Mouse (Mus musculus) hindbrain, embryonic 16.5 days (tissue): ENCODE results near the gene Igf1r. TPM values are rescaled to one million over a fixed set of nuclear protein-coding genes. Genes with fewer than 3 reads are reported as not detected.

Experiments
- ATAC-seq: fragments of 200-750 bp; cut with Nextera tagmentation; 2 replicates; pipeline ENCODE4 v1.8.0; 2017; ENCODE audit warnings: moderate TSS enrichment, moderate library complexity
- H3K27ac ChIP-seq: fragments of 300-500 bp; sonication (generic); 2 replicates; pipeline ENCODE4 v1.5.1; 2014; ENCODE audit warnings: low read depth, mild to moderate bottlenecking, control low read depth, low read length, moderate library complexity
- H3K27me3 ChIP-seq: fragments of 300-500 bp; sonication (generic); replicated peaks from 2 replicates; pipeline ENCODE4 v1.6.1; 2014; ENCODE audit warnings: low read length; ENCODE audit not compliant: control insufficient read depth, insufficient read depth
- H3K36me3 ChIP-seq: fragments of 300-500 bp; sonication (generic); 2 replicates; pipeline ENCODE4 v1.6.1; 2014; ENCODE audit warnings: mild to moderate bottlenecking, low read length, moderate library complexity, mixed read lengths; ENCODE audit not compliant: control insufficient read depth, insufficient read depth
- H3K4me1 ChIP-seq: fragments of 300-500 bp; sonication (generic); 2 replicates; pipeline ENCODE4 v1.6.1; 2014; ENCODE audit warnings: low read depth, low read length; ENCODE audit not compliant: control insufficient read depth, insufficient read depth
- H3K4me2 ChIP-seq: fragments of 300-500 bp; sonication (generic); 2 replicates; pipeline ENCODE4 v1.6.1; 2014; ENCODE audit warnings: mild to moderate bottlenecking, low read length, control low read depth, moderate library complexity
- H3K4me3 ChIP-seq: fragments of 300-500 bp; sonication (generic); 2 replicates; pipeline ENCODE4 v1.5.1; 2014; ENCODE audit warnings: mild to moderate bottlenecking, low read length, control low read depth, moderate library complexity
- H3K9ac ChIP-seq: fragments of 300-500 bp; sonication (generic); 2 replicates; pipeline ENCODE4 v1.6.1; 2014; ENCODE audit warnings: low read depth, mild to moderate bottlenecking, control low read depth, low read length, moderate library complexity
- H3K9me3 ChIP-seq: fragments of 300-500 bp; sonication (generic); 2 replicates; pipeline ENCODE4 v1.6.1; 2014; ENCODE audit warnings: mild to moderate bottlenecking, low read length, moderate library complexity; ENCODE audit not compliant: control insufficient read depth
- WGBS: fragments of 180-500 bp; shearing (Covaris S2); extraction: QIAGEN DNeasy Blood & Tissue Kit; methylation state at CpG from one replicate; pipeline ENCODE4 v1.1.7; 2014; 5-methylcytosine and 5-hydroxymethylcytosine counted together
- polyA plus RNA-seq: library from polyadenylated mRNA; unstranded; fragments of >200 nt; fragmentation: Nextera tagmentation; extraction: Ambion mirVana; gene quantifications from 2 replicates; pipeline ENCODE4 v1.2.1, GENCODE M21; 2015

Gene Igf1r
- polyA plus RNA-seq, 1 experiment from 2014 or later: 16.4 TPM

DNA sequence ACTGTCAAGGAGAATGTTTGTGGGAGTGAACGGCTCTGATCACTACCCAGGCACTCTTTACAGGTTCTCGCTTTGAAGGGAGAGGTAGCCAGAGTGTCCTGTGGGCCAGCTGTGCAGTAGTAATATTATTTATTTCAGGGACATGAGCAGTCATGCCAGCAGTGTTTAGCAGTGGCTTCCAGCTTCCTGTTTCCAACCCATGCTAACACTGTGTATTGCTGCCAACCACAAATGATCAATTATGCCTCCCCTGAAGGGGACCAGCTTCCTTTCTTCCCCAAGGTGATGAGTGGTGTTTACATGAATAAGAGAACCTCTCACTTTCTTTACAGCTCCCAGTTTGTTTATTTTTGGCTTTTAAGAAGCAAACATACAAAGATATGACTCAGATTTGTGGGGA is 28.4 kb upstream of the Igf1r start:
- 68% methylated on average over 2 of the region's 2 CpGs for WGBS
- Histone ChIP-seq H3K36me3 (no peaks in the 10 kb centered on the region), H3K4me3 (no peak overlapping the region), H3K9ac (no peak overlapping the region), H3K27me3 (no peaks in the 10 kb centered on the region), H3K4me2 (no peak overlapping the region), H3K27ac (no peak overlapping the region), H3K9me3 (no peaks in the 10 kb centered on the region), H3K4me1 (no peaks in the 10 kb centered on the region)
- no peak for ATAC-seq

DNA sequence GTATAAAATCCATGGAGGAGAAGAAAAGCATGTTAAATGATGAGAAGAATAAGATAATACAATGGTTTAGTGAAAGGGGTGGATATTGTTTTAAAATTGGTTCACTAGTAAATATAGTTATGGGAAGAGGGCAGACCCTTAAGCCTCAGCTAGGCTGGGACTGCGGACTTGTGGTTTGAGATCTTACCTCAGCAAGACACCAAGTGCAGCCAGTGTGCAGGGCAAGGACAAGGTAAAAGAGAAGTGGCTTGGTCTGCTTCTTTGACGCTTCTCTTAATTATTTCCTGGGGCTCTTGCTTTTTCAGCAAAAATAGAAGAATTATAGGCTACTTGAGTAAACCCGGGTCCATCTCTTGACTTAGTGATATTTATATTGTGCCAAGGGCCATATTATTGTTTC is 22.5 kb upstream of the Igf1r start:
- H3K36me3 ChIP-seq: no peaks in the 10 kb centered on the region
- no peak overlapping the region for H3K4me3 ChIP-seq
- no peaks in the 10 kb centered on the region for H3K27me3 ChIP-seq
- no peak overlapping the region for H3K9ac ChIP-seq
- 80% methylated on average over 3 of the region's 3 CpGs for WGBS
- H3K9me3 ChIP-seq: no peaks in the 10 kb centered on the region
- no peaks in the 10 kb centered on the region for H3K4me1 ChIP-seq
- ATAC-seq: no peak
- no peak overlapping the region for H3K27ac ChIP-seq
- H3K4me2 ChIP-seq: no peak overlapping the region

DNA sequence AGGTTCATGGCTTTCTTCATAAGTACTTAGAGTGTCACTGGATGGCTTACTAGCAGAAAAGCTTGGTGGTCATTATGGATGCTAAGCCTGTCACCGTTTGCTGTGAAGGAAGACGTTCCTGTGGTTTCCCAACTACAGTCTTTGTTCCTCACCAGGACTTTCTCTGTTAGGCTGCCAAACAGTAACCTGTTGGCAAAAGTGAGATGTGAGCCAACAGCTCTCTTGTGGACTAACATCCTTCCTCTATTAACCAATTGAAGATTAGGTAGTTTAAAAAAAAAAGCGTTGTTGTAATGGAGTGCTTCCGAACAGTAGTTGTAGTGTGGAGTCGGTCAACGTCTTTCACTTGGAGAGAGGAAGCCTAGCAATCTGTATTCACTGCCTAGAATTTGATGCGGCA is 15.8 kb upstream of the Igf1r start:
- ATAC-seq: no peak
- H3K36me3 ChIP-seq: no peaks in the 10 kb centered on the region
- H3K9ac ChIP-seq: no peak overlapping the region
- no peaks in the 10 kb centered on the region for H3K27me3 ChIP-seq
- no peaks in the 10 kb centered on the region for H3K4me1 ChIP-seq
- H3K27ac ChIP-seq: no peak overlapping the region
- no peaks in the 10 kb centered on the region for H3K9me3 ChIP-seq
- 81% methylated on average over 7 of the region's 7 CpGs for WGBS
- no peak overlapping the region for H3K4me3 ChIP-seq
- no peak overlapping the region for H3K4me2 ChIP-seq

DNA sequence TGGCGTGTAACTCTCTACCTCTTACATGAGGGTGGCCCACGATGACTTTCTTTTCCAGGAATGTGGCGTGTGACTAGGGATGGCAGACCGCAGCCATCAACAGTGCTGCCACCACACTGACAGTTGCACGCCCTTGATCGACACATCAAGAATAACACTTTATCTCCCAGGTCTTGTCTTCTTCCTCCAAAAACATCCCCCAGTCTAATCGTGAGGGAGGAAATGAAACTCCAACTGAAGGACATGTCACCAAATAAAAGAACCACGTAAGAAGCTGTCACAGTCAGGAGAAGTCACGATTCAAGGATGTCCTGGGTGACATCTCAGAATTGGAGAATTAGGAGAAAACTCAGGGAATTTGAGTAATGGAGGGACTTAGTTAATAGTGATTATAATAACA is 8.8 kb upstream of the Igf1r start:
- no peaks in the 10 kb centered on the region for H3K27me3 ChIP-seq
- H3K9me3 ChIP-seq: no peaks in the 10 kb centered on the region
- no peak overlapping the region for H3K9ac ChIP-seq
- no peaks in the 10 kb centered on the region for H3K4me1 ChIP-seq
- no peak overlapping the region for H3K4me2 ChIP-seq
- no peak overlapping the region for H3K27ac ChIP-seq
- H3K36me3 ChIP-seq: no peaks in the 10 kb centered on the region
- WGBS: 91% methylated on average over 9 of the region's 9 CpGs
- no peak overlapping the region for H3K4me3 ChIP-seq
- ATAC-seq: no peak

DNA sequence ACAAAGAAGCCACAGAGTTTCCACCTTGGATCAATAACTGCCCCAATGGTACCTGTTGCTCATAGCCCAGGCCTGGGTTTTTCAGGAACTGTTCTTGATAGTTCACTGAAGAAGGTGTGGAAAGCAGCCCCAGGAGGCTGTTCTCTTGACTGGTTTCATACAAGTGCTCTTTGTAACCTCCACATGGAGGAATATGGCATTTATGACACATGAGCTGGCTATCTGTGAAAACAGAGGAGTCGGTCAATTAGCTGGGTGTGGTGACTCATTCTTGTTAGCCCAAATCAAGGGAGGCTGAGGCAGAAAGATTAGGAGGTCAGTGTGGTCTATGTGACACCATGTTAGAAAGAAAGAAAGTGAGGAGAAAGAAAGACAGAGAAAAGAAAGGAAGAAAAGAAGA is 5.7 kb upstream of the Igf1r start:
- Histone ChIP-seq H3K9me3 (no peaks in the 10 kb centered on the region), H3K4me1 (no peaks in the 10 kb centered on the region), H3K4me3 (no peak overlapping the region), H3K27me3 (no peaks in the 10 kb centered on the region), H3K36me3 (no peaks in the 10 kb centered on the region), H3K27ac (no peak overlapping the region), H3K9ac (no peak overlapping the region), H3K4me2 (no peak overlapping the region)
- ATAC-seq: no peak
- WGBS: 91% methylated on average over 1 of the region's 1 CpGs

DNA sequence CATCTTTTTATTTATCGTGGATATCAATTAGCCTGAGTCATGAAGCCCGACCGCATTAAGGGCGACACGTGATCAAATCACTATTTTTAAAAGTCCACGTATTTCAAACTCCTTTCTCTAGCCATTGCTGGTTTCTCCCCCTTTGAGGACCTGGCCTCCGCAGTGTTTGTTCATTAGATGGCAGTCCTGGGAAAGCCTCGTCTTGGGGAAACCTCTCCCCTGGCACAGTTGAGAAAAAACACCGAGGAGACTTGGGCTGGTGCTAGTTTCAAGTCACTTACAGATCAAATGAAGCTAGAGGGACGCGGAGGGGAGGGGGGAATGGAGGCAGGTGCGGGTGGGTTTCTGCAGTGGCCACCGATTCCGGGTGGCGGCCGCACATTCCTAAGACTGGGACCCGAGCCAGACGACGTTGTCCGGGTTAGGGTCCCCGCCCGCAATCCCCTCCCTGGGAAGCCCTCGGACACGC is 2.2 kb upstream of the Igf1r start:
- H3K27ac ChIP-seq: peak overlapping the region; percentile 100

DNA sequence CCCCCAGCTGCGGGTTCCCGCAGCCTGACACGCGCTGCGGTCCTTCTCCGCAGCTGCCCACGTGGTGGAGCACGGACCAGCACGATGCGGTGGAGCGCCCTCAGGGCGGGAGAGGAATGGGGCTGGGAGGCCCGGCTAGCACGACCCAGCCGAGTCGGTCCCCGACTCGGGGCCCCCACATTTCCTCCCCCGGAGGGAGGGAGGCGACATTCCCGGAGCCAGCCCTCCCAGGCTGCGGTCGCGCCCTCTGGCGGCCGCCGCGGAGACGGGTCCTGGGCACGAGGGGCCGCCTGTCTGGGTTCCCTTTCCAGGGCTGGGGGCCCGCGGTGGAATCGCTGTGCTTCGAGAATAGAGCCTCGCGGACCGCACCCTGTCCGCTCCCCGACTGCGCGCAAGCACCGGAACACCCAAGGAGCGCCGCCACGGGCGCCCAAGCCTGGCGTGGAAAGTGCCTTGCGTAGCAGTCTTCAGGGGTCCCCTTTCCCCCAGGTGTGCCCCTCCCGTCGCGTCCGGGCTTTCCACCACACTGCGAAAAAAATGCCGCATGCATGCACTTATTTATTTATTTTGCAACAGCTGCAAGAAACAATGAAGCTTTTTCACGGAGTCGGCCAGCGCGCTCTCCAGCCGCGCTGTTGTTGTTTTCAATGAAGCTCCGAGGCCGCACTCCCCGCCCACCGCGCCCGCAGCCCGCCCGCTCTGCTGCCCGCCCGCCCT is 1.7 kb upstream of the Igf1r start:
- peak overlapping the region; percentile 89 for H3K4me2 ChIP-seq
- no peaks in the 10 kb centered on the region for H3K36me3 ChIP-seq
- H3K9ac ChIP-seq: peak overlapping the region; percentile 96
- peak; percentile 83 for ATAC-seq
- H3K4me3 ChIP-seq: peak overlapping the region; percentile 92
- H3K9me3 ChIP-seq: no peaks in the 10 kb centered on the region
- peaks cover 13% of the 10 kb centered on the region for H3K4me1 ChIP-seq
- WGBS: 1% methylated on average over 46 of the region's 71 CpGs
- H3K27ac ChIP-seq: peak overlapping the region; percentile 100
- H3K27me3 ChIP-seq: no peaks in the 10 kb centered on the region

More for the DNA sequence above, 2.2 kb upstream of the Igf1r start:
- Histone ChIP-seq H3K4me3 (peak overlapping the region; percentile 92), H3K36me3 (no peaks in the 10 kb centered on the region), H3K27me3 (no peaks in the 10 kb centered on the region), H3K9ac (peak overlapping the region; percentile 96), H3K4me1 (peaks cover 12% of the 10 kb centered on the region), H3K9me3 (no peaks in the 10 kb centered on the region), H3K4me2 (peak overlapping the region; percentile 89)
- ATAC-seq: no peak; the same call in 1 of the 2 replicates
- under 1% methylated on average over 24 of the region's 24 CpGs for WGBS

DNA sequence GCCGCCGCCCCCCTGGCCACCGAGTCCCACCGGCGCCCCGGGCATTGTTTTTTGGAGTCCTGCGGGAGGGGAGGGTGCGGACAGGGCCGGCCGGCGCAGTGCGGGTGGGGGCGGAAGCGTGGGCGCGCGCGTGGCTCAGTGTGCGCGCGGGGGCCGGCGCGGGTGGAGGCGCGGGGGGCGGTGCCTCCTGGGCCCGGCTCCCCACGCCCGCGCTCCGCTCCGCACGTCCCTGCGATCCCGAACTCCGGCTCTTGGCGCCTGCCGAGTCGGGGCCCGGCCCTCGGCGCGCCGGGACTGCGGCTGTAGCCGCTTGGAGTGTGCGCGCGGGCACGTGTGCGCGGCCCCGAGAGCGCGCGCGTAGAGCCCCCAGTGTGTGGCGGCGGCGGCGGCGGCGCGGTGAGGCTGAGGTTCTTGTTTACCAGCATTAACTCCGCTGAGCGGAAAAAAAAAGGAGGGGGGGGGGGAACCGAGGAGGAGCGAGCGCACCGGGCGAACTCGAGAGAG is 1.0 kb upstream of the Igf1r start:
- under 1% methylated on average over 56 of the region's 73 CpGs for WGBS
- H3K27ac ChIP-seq: peak overlapping the region; percentile 100
- H3K27me3 ChIP-seq: no peaks in the 10 kb centered on the region
- H3K4me1 ChIP-seq: peaks cover 17% of the 10 kb centered on the region
- H3K4me2 ChIP-seq: peak overlapping the region; percentile 97
- peak overlapping the region; percentile 96 for H3K9ac ChIP-seq
- ATAC-seq: peak; percentile 85
- H3K4me3 ChIP-seq: peak overlapping the region; percentile 92
- H3K36me3 ChIP-seq: no peaks in the 10 kb centered on the region
- H3K9me3 ChIP-seq: no peaks in the 10 kb centered on the region

DNA sequence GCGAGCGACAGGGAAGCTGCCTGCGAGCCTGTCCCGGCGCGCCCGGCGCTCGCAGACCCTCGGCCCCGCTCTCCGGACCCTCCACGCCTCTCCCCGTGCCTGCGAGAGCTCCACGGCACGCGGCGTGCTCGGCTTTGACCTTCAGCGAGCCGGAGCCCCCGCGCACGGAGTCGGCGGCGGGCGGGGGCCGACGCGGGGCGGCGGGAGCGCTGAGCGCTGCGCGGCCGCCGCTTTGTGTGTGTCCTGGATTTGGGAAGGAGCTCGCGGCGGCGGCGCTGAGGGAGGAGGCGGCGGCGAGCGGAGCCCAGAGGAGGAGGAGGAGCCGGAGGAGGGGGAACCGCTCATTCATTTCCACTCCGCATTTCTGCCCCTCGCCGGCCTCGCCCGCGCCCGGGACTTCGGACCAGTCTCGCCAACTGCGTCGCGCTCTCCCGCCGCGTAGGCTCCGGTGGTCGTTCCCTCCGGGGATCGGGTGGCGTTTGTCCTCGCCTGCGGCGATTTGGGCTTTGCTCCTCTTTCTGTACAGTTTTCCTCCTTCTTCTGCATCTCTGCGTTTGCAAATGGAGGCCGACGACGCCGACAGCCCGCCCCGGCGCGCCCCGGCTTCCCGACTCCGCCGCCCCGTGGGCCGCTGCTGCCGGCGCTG is 468 bp upstream of the Igf1r start:
- Histone ChIP-seq H3K4me3 (peak overlapping the region; percentile 92), H3K27me3 (no peaks in the 10 kb centered on the region), H3K27ac (peak overlapping the region; percentile 100), H3K9ac (peak overlapping the region; percentile 96), H3K9me3 (no peaks in the 10 kb centered on the region), H3K36me3 (no peaks in the 10 kb centered on the region), H3K4me1 (peaks cover 22% of the 10 kb centered on the region), H3K4me2 (peak overlapping the region; percentile 97)
- WGBS: under 1% methylated on average over 79 of the region's 91 CpGs
- peak; percentile 60 for ATAC-seq
